Mouse (Mus musculus) gastrocnemius, postnatal 25 days (tissue): Measurements from ENCODE around the gene Tas2r119. TPM values are rescaled to one million over a fixed set of nuclear protein-coding genes. Genes with fewer than 3 reads are reported as not detected.

Source experiments
- DNase-seq: peaks from one replicate; pipeline ENCODE4 v3.0.0; 2022
- total RNA-seq, 2 experiments: library from RNA; stranded (reverse); gene quantifications; 1 replicate in 1 of 2; 2 replicates in 1 of 2; pipeline ENCODE4 v1.2.3; 2021

Tas2r119 gene
- total RNA-seq, 2 experiments from 2014 or later = not detected

- no peak for DNase-seq
Observed at GRCm38 (mm10) chr15:32225394-32225793, 48.3 kb downstream of the Tas2r119 start.

GRCm38 (mm10) chr15:32226381-32226780 is 49.3 kb downstream of the Tas2r119 start:
- no peak for DNase-seq

- no peak for DNase-seq
Observed at GRCm38 (mm10) chr15:32226888-32227395, 49.9 kb downstream of the Tas2r119 start.

Other genes starting within 250 kb of the Tas2r119 start
- gene Sema5a, start 67.5 kb downstream of the Tas2r119 start, total RNA-seq = 1 to 10 TPM; 4.4 to 4.8 TPM